Mouse (Mus musculus) heart, postnatal 0 days (tissue): ENCODE measurements at regions not wholly inside any gene's neighbourhood (a gene's known extent, or its start where the extent isn't known, plus 50 kb on each side); places are given as distances from the start of the nearest gene placed in this dataset.

ENCODE experiments used
- CTCF ChIP-seq: IDR thresholded peaks from 2 replicates; pipeline ENCODE4 v1.5.1; 2016; ENCODE audit warnings: antibody characterized with exemption, control low read depth, low read depth
- EP300 ChIP-seq: IDR thresholded peaks from 2 replicates; pipeline ENCODE4 v1.6.1; 2016; ENCODE audit warnings: antibody characterized with exemption, low read depth

GRCm38 (mm10) chr16:39307951-39308350 is 415.5 kb downstream of the Igsf11 start:
- TF ChIP-seq CTCF, result no peak
- no peak for TF ChIP-seq EP300
